Mouse (Mus musculus) myocyte (in vitro differentiated cells): ENCODE data around the gene Olfr73.

Experiments used
- CEBPB ChIP-seq: IDR thresholded peaks from 2 replicates; pipeline ENCODE4 v1.6.1; 2011; ENCODE audit warnings: mild to moderate bottlenecking, moderate library complexity; ENCODE audit not compliant: poor library complexity, insufficient read depth, severe bottlenecking
- MAX ChIP-seq: IDR thresholded peaks from one replicate; pipeline ENCODE4 v1.6.1; 2011; ENCODE audit warnings: low read depth, mild to moderate bottlenecking, control low read depth
- POLR2A ChIP-seq: IDR thresholded peaks from one replicate; pipeline ENCODE4 v1.6.1; 2011; ENCODE audit warnings: low read depth, mild to moderate bottlenecking, control low read depth, moderate library complexity; ENCODE audit not compliant: insufficient read length
- SRF ChIP-seq: IDR thresholded peaks from one replicate; pipeline ENCODE4 v1.6.1; 2011; ENCODE audit warnings: low read depth; ENCODE audit not compliant: control insufficient read depth, insufficient read length
- TCF3 ChIP-seq: IDR thresholded peaks from one replicate; pipeline ENCODE4 v1.6.1; 2011; ENCODE audit warnings: low read depth, control low read depth; ENCODE audit not compliant: insufficient read length
- USF1 ChIP-seq: IDR thresholded peaks from one replicate; pipeline ENCODE4 v1.6.1; 2011; ENCODE audit warnings: low read depth, mild to moderate bottlenecking, control low read depth, moderate library complexity

DNA sequence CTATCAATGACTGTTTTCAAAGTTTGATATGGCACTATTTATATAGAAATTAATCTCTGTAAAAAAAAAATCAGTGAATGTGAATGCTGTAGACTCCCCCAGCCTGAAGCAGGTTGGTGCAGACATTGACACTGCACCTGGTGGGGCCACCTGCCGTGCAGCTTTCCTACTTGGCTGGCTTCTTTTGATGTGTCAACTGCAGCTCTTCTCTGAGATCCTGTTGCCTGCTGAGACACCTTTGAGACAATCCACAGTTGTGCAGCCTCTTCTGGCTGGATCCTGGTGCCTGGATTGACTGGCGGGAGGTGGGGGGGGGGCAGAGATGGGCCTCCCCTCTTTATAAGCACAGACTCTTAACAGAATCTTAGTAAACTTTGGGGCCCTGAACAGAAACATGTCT is 26.1 kb upstream of the Olfr73 start:
- TF ChIP-seq USF1, result no peak
- TF ChIP-seq POLR2A, result no peak
- no peak for TF ChIP-seq SRF
- no peak for TF ChIP-seq MAX
- no peak for TF ChIP-seq TCF3
- no peak for TF ChIP-seq CEBPB
